Mouse (Mus musculus) thymus, adult 2 months (tissue): Measurements from ENCODE around the gene Tspan32. TPM values are rescaled to one million over a fixed set of nuclear protein-coding genes. Genes with fewer than 3 reads are reported as not detected.
A peak's percentile ranks its signal among the peaks of the same experiment; 100 is the strongest.

Experiments
- DNase-seq: peaks from one replicate; pipeline ENCODE4 v3.0.0; 2021
- H3K27ac ChIP-seq: fragments of 200-500 bp; 2 replicates; pipeline ENCODE4 v1.5.1; 2012; ENCODE audit warnings: low read length, control low read depth; ENCODE audit not compliant: control insufficient read depth, insufficient read depth
- H3K27me3 ChIP-seq: fragments of 200-500 bp; 2 replicates; pipeline ENCODE4 v1.6.1; 2012; ENCODE audit warnings: mild to moderate bottlenecking, low read length, moderate library complexity, mixed read lengths; ENCODE audit not compliant: control insufficient read depth, insufficient read depth
- H3K36me3 ChIP-seq: fragments of 200-500 bp; 2 replicates; pipeline ENCODE4 v1.6.1; 2012; ENCODE audit warnings: mild to moderate bottlenecking, low read length, moderate library complexity; ENCODE audit not compliant: control insufficient read depth, insufficient read depth
- H3K4me1 ChIP-seq: fragments of 200-500 bp; replicated peaks from 2 replicates; pipeline ENCODE4 v1.6.1; 2012; ENCODE audit warnings: low read length; ENCODE audit not compliant: control insufficient read depth, insufficient read depth
- H3K4me3 ChIP-seq: fragments of 200-500 bp; 2 replicates; pipeline ENCODE4 v1.5.1; 2012; ENCODE audit warnings: mild to moderate bottlenecking, low read length, control low read depth, moderate library complexity; ENCODE audit not compliant: control insufficient read depth, insufficient read depth
- CTCF ChIP-seq: fragments of 200-500 bp; IDR thresholded peaks from 2 replicates; pipeline ENCODE4 v1.5.1; 2012; ENCODE audit warnings: mild to moderate bottlenecking, control low read depth, low read length, moderate library complexity, borderline replicate concordance; ENCODE audit not compliant: control insufficient read depth, poor library complexity, insufficient read depth; ENCODE audit errors: extremely low read depth
- POLR2A ChIP-seq: fragments of 200-500 bp; IDR thresholded peaks from 2 replicates; pipeline ENCODE4 v1.6.1; 2012; ENCODE audit warnings: mild to moderate bottlenecking, low read length, control low read depth, moderate library complexity; ENCODE audit not compliant: control insufficient read depth, poor library complexity, insufficient read depth; ENCODE audit errors: extremely low read depth
- WGBS: fragments of 180-500 bp; shearing (Covaris S2); methylation state at CpG from one replicate; pipeline ENCODE4 v1.1.7; 2018; 5-methylcytosine and 5-hydroxymethylcytosine counted together
- polyA plus RNA-seq: library from polyadenylated mRNA; depleted of rRNA; stranded (reverse); fragments of >200 nt; gene quantifications from 2 replicates; pipeline ENCODE4 v1.2.3, GENCODE M21; 2012

Tspan32 gene
- polyA plus RNA-seq, 1 experiment = 92.3 TPM

DNA sequence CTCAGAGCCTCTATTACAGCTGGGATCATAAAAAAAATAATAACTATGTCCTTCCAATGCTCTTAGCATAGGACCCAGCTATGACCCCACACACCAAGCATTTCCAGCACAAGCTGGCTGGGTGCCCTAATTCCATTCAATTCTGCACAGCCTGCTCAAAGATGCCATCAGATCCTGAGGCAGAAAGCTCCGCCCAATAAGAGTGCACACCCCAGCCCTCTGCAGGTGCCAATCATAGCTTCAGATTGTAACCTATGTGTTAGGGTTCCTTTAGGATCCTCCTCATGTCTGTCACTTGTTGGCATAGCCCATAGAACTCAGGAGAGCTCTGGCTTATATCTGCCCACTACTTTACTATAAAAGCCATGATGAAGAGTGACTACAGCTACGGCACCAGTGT, 7.8 kb upstream of the Tspan32 start:
- no peak overlapping the region for H3K4me3 ChIP-seq
- no peak for TF ChIP-seq POLR2A
- no peak for TF ChIP-seq CTCF
- H3K4me1 ChIP-seq = no peaks in the 10 kb centered on the region
- H3K36me3 ChIP-seq = no peaks in the 10 kb centered on the region
- H3K27ac ChIP-seq = no peak overlapping the region
- no peak for DNase-seq
- no peaks in the 10 kb centered on the region for H3K27me3 ChIP-seq
- WGBS = 97% methylated on average over 2 of the region's 2 CpGs

DNA sequence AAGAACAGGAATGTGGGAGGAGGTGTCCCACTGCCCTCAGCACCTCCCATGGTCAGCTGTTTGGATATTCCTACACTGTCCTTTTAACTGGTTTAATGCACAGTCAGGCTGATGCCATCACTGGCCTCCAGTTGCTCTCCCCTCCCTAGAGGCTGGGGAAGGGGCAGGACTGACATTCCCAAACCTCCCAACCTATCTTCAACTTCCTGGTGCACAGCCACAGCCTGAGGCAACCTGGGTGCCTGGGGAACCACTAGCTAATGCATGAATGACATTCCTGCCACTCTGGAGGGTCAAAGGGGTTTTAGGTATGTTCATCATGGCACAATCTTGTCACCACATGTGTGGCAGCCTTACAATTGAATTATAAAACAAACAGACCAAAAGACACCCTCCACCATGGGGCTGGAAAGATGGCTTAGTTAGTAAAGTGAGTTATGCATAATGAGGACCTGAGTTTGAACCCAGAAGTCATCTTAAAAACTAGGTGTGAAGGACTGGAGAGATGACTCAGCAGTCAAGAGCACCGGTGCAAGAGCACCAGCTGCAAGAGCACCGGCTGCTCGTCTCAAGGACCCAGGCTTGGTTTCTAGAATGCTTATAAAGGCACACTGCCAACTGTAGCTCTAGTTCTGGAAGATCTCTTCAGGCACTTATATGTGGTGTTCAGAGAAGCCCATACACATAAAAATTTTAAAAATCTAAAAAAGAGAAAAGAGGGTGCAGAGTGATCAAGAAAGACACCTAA, 7.3 kb upstream of the Tspan32 start:
- WGBS = 12% methylated on average over 3 of the region's 3 CpGs

DNA sequence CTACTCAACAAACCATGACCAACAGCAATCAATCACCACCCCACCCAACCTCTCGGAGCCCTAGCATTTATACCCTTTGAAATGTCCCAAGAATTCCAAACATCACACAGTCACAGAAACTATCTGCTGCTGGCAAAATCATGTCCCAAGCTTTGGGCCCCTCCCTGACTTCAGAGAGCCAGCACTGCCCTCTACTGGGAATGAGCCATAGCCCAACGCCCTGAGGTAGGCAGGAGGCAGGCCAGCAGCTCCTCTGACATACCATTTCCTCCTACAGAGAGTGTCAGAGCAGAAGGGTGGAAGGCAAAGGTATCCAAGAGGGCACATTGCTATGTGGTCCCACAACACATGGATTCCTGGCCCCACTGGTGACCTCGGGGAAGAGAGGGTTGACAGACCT, 2.2 kb upstream of the Tspan32 start:
- no peak overlapping the region for H3K27ac ChIP-seq
- peak; percentile 11; the same call in 1 of the 2 replicates for TF ChIP-seq CTCF
- no peak for TF ChIP-seq POLR2A
- no peaks in the 10 kb centered on the region for H3K27me3 ChIP-seq
- DNase-seq = peak; percentile 33
- H3K4me3 ChIP-seq = no peak overlapping the region
- no peaks in the 10 kb centered on the region for H3K36me3 ChIP-seq
- peaks cover 38% of the 10 kb centered on the region for H3K4me1 ChIP-seq
- 44% methylated on average over 3 of the region's 3 CpGs for WGBS

More for the DNA sequence above, 7.3 kb upstream of the Tspan32 start:
- Histone ChIP-seq H3K4me1 (no peaks in the 10 kb centered on the region), H3K36me3 (no peaks in the 10 kb centered on the region), H3K27me3 (no peaks in the 10 kb centered on the region), H3K4me3 (no peak overlapping the region), H3K27ac (no peak overlapping the region)
- TF ChIP-seq CTCF (no peak), POLR2A (no peak)
- no peak for DNase-seq

DNA sequence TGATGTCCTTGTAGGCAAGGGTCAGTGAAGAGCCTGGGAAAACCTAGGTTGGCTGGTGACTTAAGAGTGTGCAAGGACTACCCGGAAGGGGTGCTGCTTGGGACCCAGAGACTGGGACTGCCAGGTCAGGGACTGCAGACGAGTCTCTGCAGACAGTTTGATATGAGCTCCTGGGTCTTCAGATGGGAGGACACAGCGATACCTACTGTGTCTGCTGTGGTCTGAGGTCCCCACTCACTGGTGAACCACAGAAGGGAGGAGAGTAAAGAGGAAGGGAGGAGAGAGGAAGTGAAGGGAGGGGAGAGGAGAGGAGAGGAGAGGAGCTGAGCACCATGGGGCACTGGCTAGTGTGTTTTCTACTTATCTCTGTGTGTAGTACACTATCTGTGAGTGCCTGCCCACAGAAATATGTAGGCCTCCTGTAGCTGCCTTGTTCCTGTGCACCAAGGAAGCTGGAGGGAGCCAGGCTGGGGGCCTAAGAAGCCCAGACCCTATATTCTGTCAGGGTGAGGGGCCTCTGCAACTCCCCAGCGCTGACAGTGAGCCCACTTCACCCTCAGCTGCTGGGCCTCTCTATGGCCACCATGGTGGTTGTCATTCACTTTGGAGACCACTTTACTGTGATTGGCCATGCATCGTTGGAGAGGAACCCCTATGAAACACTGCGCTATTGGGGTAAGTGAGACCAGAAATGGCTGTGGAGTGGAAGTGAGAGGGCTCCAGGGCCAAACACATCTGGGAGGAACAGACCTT, 674 bp downstream of the Tspan32 start:
- Histone ChIP-seq H3K4me1 (peaks cover 63% of the 10 kb centered on the region), H3K4me3 (peak overlapping the region; percentile 48), H3K27me3 (no peaks in the 10 kb centered on the region), H3K36me3 (no peaks in the 10 kb centered on the region), H3K27ac (peak overlapping the region; percentile 90)
- DNase-seq = peak; percentile 64
- 13% methylated on average over 6 of the region's 6 CpGs for WGBS
- TF ChIP-seq CTCF (no peak), POLR2A (peak; percentile 46; the same call in 1 of the 2 replicates)

DNA sequence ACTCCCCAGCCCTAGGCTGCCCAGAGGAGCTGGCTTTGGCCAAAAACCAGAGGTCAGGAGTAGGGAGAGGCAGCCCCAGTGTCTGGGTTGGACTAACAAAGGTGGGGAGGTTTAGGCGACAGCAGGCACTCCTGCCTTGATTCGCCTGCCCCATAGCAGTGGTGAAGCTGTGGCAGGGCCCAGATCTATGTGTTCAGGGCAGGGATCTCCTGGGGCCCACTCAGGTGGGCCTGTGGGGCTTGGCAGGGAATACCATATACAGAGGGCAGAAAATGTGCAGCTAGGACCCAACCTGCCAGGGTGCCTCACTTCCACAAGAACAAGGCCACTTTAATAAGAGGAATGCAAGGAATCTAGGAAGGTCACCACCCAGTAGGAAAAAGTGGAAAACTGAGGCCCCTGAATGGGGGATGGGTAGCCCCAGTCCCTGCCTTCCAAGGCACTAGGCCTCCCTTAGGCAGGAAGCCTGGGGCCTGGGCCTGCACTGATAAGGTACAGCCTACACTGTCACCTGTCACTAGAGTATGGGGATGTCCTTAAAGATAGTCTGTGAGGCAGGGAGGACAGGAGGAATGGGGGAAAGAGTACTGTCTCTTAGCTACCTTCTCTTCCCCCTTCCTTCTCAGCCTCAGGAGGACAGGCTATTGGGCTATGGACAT, 1.4 kb downstream of the Tspan32 start:
- H3K27ac ChIP-seq = peak overlapping the region; percentile 90
- DNase-seq = peak; percentile 36
- no peaks in the 10 kb centered on the region for H3K36me3 ChIP-seq
- WGBS = 46% methylated on average over 2 of the region's 2 CpGs
- H3K27me3 ChIP-seq = no peaks in the 10 kb centered on the region
- peak overlapping the region; percentile 48 for H3K4me3 ChIP-seq
- peaks cover 63% of the 10 kb centered on the region for H3K4me1 ChIP-seq
- TF ChIP-seq CTCF (no peak), POLR2A (no peak)
